ENCODE assay signal across 9 mouse cellular contexts in the genomic region with DNA sequence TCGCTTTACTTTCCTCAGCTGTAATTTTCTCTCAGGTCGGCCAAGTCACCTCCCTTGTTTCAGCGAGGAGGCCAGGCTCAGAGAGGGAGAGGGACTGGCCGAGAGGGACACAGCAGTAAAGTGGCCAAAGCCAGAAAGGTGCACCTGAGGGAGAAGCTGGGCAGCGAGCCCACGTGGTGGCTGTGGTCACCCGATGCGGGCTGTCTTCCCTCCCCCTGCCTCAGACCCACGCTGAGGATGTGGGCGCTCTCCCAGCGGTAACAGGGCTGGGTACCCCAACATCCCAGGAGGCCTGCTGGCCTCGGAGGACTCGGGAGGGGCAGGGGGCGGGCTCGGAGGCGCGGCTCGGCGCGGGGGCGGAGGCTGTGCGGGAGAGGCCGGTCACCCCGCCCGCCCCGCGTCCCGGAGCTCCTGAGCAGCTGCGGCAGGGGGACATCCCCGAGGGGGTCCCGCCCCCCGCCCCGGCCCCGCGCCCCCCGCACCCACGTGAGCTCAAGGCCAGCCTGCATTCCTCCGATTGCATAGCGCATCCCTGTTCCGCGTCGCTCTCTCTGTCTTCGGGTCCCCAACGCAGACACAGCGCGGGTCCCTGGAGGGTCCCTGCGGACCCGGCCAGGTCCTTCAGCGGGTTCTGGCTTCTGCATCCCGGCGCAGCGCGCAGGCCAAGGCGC. TPM values are rescaled to one million over a fixed set of nuclear protein-coding genes. Genes with fewer than 3 reads are reported as not detected.
DNase-seq lines count a peak whose midpoint lies in the region; ATAC-seq and TF ChIP-seq lines count a peak whose summit lies in the region.
"Had no signal": no experiment of that assay in that cellular context is flagged by ENCODE, and none has a peak within 500 bp of the region (broad histone marks: within the 10 kb centered on the region; RNA-seq: fewer than 3 reads in every experiment).

A gene (plus strand): TSS at position 516 of the 671 bp plus-strand sequence.

- H3K36me3 ChIP-seq in forebrain, embryonic 16.5 days (ENCODE audit: control insufficient read depth, insufficient read depth) = no peaks in the 10 kb centered on the region
- no peaks in the 10 kb centered on the region for H3K36me3 ChIP-seq in intestine, embryonic 16.5 days (ENCODE audit: control insufficient read depth, insufficient read depth, low read length)
- no peaks in the 10 kb centered on the region for H3K36me3 ChIP-seq in limb, embryonic 14.5 days (ENCODE audit: control insufficient read depth, insufficient read depth, low read length)
- no peaks in the 10 kb centered on the region for H3K36me3 ChIP-seq in midbrain, postnatal 0 days (ENCODE audit: insufficient read depth, low read length)

- H3K27me3 ChIP-seq in forebrain, embryonic 16.5 days (replicated peaks; ENCODE audit: control insufficient read depth, insufficient read depth, low read length) = no peaks in the 10 kb centered on the region
- H3K27me3 ChIP-seq in intestine, embryonic 16.5 days (replicated peaks; ENCODE audit: control insufficient read depth, insufficient read depth, low read length) = no peaks in the 10 kb centered on the region
- H3K27me3 ChIP-seq in limb, embryonic 14.5 days (ENCODE audit: control insufficient read depth, insufficient read depth, low read length) = 0 out of 2 replicates have a peak, but pooled peaks cover 6% of the 10 kb centered on the region
- no peaks in the 10 kb centered on the region for H3K27me3 ChIP-seq in midbrain, postnatal 0 days (ENCODE audit: insufficient read depth, low read length)

- peak within 1 kb of the TSS; percentile 57 for H3K4me3 ChIP-seq in forebrain, embryonic 16.5 days (replicated peaks; ENCODE audit: low read length)
- peak within 1 kb of the TSS; percentile 63 for H3K4me3 ChIP-seq in intestine, embryonic 16.5 days (ENCODE audit: low read length)
- peak within 1 kb of the TSS; percentile 55 for H3K4me3 ChIP-seq in limb, embryonic 14.5 days (replicated peaks; ENCODE audit: low read length)
- H3K4me3 ChIP-seq in midbrain, postnatal 0 days (ENCODE audit: low read depth, low read length) = peak within 1 kb of the TSS; percentile 75

- H3K4me1 ChIP-seq in forebrain, embryonic 16.5 days (replicated peaks; ENCODE audit: control insufficient read depth, insufficient read depth, low read length) = peaks cover 4% of the 10 kb centered on the region; the same call in 1 of the 2 replicates
- H3K4me1 ChIP-seq in intestine, embryonic 16.5 days (ENCODE audit: control insufficient read depth, insufficient read depth, low read length) = peaks cover 4% of the 10 kb centered on the region
- H3K4me1 ChIP-seq in limb, embryonic 14.5 days (ENCODE audit: control insufficient read depth, insufficient read depth, low read length) = peaks cover 4% of the 10 kb centered on the region; the same call in 1 of the 2 replicates
- 0 out of 2 replicates have a peak, but pooled peaks cover 2% of the 10 kb centered on the region for H3K4me1 ChIP-seq in midbrain, postnatal 0 days (ENCODE audit: insufficient read depth, low read length)

- H3K4me2 ChIP-seq in forebrain, embryonic 16.5 days (ENCODE audit: low read length) = peak within 1 kb of the TSS; percentile 86
- H3K4me2 ChIP-seq in intestine, embryonic 16.5 days (ENCODE audit: low read depth, low read length) = peak within 1 kb of the TSS; percentile 99
- peak within 1 kb of the TSS; percentile 100 for H3K4me2 ChIP-seq in limb, embryonic 14.5 days (replicated peaks; ENCODE audit: low read depth, low read length, severe bottlenecking)
- peak within 1 kb of the TSS; percentile 70 for H3K4me2 ChIP-seq in midbrain, postnatal 0 days (ENCODE audit: low read depth, low read length, poor library complexity, severe bottlenecking)

- peak; percentile 81 for ATAC-seq in forebrain, embryonic 16.5 days
- ATAC-seq in intestine, embryonic 16.5 days = peak; percentile 82
- ATAC-seq in limb, embryonic 14.5 days (ENCODE audit: low FRiP score, low read depth) = peak; percentile 66
- peak; percentile 81 for ATAC-seq in midbrain, postnatal 0 days (ENCODE audit: low FRiP score)

- H3K9me3 ChIP-seq in forebrain, embryonic 16.5 days (ENCODE audit: control insufficient read depth, low read length) = no peaks in the 10 kb centered on the region
- no peaks in the 10 kb centered on the region for H3K9me3 ChIP-seq in intestine, embryonic 16.5 days (ENCODE audit: control insufficient read depth, low read length)
- H3K9me3 ChIP-seq in limb, embryonic 14.5 days (ENCODE audit: control insufficient read depth, low read length) = no peaks in the 10 kb centered on the region
- H3K9me3 ChIP-seq in midbrain, postnatal 0 days (ENCODE audit: low read length) = no peaks in the 10 kb centered on the region

- WGBS in forebrain, embryonic 16.5 days = 1% methylated on average over 39 of the region's 54 CpGs
- WGBS in intestine, embryonic 16.5 days = under 1% methylated on average over 36 of the region's 54 CpGs
- under 1% methylated on average over 19 of the region's 54 CpGs for WGBS in limb, embryonic 14.5 days
- whole genome bisulfite sequencing in midbrain, postnatal 0 days = under 1% methylated on average over 37 of the region's 54 CpGs

- TF ChIP-seq POLR2A in limb, embryonic 14.5 days (IDR thresholded peaks at IDR 0.05; ENCODE audit: borderline replicate concordance, extremely low read depth, insufficient read depth, insufficient read length) = no peak

- peak; percentile 37 for DNase-seq in gastrocnemius, postnatal 10 days
- no peak for DNase-seq in gastrocnemius, adult 18-20 months (ENCODE audit: low spot score)
- DNase-seq in cerebellum, adult 11-12 months = peak; percentile 77
- peak; percentile 6 for DNase-seq in limb, embryonic 14.5 days (ENCODE audit: low spot score)
- DNase-seq in midbrain, postnatal 0 days (ENCODE audit: low spot score) = peak; percentile 36
- DNase-seq in spleen, adult 18-20 months = no peak

- TF ChIP-seq CTCF in midbrain, postnatal 0 days (IDR thresholded peaks at IDR 0.05) = no peak

- peak within 1 kb of the TSS; percentile 70 for H3K9ac ChIP-seq in forebrain, embryonic 16.5 days (replicated peaks; ENCODE audit: low read depth, low read length)
- H3K9ac ChIP-seq in intestine, embryonic 16.5 days (ENCODE audit: low read depth, low read length) = peak within 1 kb of the TSS; percentile 74
- peak within 1 kb of the TSS; percentile 69 for H3K9ac ChIP-seq in limb, embryonic 14.5 days (ENCODE audit: low read depth, low read length, severe bottlenecking)
- peak within 1 kb of the TSS; percentile 85 for H3K9ac ChIP-seq in midbrain, postnatal 0 days (replicated peaks; ENCODE audit: low read length, poor library complexity, severe bottlenecking)

- no peak within 1 kb of the TSS for H3K27ac ChIP-seq in forebrain, embryonic 16.5 days (ENCODE audit: low read length)
- no peak within 1 kb of the TSS for H3K27ac ChIP-seq in intestine, embryonic 16.5 days (ENCODE audit: low read length)
- H3K27ac ChIP-seq in limb, embryonic 14.5 days (replicated peaks; ENCODE audit: low read depth, low read length) = no peak within 1 kb of the TSS
- H3K27ac ChIP-seq in midbrain, postnatal 0 days (ENCODE audit: low read depth, low read length) = peak within 1 kb of the TSS; percentile 72

RNA-seq across cellular contexts. Expression of the gene that starts here (rescaled TPM):
- under 1 TPM in 1 of 2 experiments, not detected in 1; 0.14 TPM for total RNA-seq in gastrocnemius, postnatal 10 days (2021)
- total RNA-seq in gastrocnemius, adult 18-20 months (2021) = not detected
- 5.4 and 7.4 TPM in 2 replicates for polyA plus RNA-seq in forebrain, embryonic 16.5 days (2015; fragmentation: Nextera tagmentation; extraction: Ambion mirVana)
- polyA plus RNA-seq in intestine, embryonic 16.5 days (2015; fragmentation: Nextera tagmentation; extraction: Ambion mirVana) = 0.81 and 1.6 TPM in 2 replicates
- polyA plus RNA-seq in limb, embryonic 14.5 days (2012; rRNA removed) = 2.7 and 4.0 TPM in 2 replicates
- 0.78 and 0.79 TPM in 2 replicates for polyA plus RNA-seq in limb, embryonic 14.5 days (2014; fragmentation: Nextera tagmentation; extraction: Ambion mirVana)
- 45.9 and 66.1 TPM in 2 replicates for total RNA-seq in midbrain, postnatal 0 days (2014; rRNA removed)
- 30.7 and 33.4 TPM in 2 replicates for polyA plus RNA-seq in midbrain, postnatal 0 days (2015; fragmentation: Nextera tagmentation; extraction: Ambion mirVana)
- polyA plus RNA-seq: C2C12 had no signal

Comparison
In these comparisons a context has a peak if more than half of its experiments do, and no peak if none do; other contexts are left out.
1. RNA of the gene that starts here (total RNA-seq): 45.9 to 66.1 TPM in midbrain, postnatal 0 days; 0.14 TPM in gastrocnemius, postnatal 10 days and not detected in gastrocnemius, adult 18-20 months; every median in the first group is over 10 times any median in the second.
2. Peak in DNase-seq in gastrocnemius, postnatal 10 days; RNA of the gene not detected or under 1 TPM.
3. DNase-seq: peak in cerebellum, adult 11-12 months (single experiment), limb, embryonic 14.5 days (single experiment) and midbrain, postnatal 0 days (single experiment); none in gastrocnemius, adult 18-20 months (single experiment) and spleen, adult 18-20 months (0 of 2).
4. Peak in every context shown above with its lines, with median percentiles within 50 percentile points of each other: ATAC-seq, H3K4me2 ChIP-seq, H3K4me3 ChIP-seq and H3K9ac ChIP-seq.